ENCODE assay signal across 10 mouse cellular contexts in the genomic region with DNA sequence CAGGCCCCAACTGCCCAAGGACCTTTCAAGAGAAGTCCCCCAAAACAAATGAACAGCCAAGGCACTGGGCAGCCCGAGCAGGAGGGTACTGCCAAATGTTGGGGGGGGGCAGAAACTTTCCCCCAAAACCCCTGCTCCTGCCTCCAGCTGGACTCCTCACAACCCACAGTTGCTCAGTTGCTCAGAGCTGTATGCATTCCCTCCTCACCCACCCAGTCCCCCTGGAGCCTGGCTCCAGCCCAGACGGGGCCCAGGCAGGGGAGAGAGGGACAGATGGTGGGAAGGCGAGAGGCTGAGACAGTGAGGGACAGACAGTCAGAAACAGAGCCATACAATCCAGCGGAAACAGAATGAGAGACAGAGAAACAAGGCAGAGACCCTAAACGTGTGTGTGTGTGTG.
DNase-seq lines count a peak whose midpoint lies in the region; ATAC-seq and TF ChIP-seq lines count a peak whose summit lies in the region.
"Had no signal": no experiment of that assay in that cellular context is flagged by ENCODE, and none has a peak within 500 bp of the region (broad histone marks: within the 10 kb centered on the region; RNA-seq: fewer than 3 reads in every experiment).

No protein-coding gene starts in this region.

- DNase-seq in heart, postnatal 10 days, result no peak
- DNase-seq in brain, adult 2 months (ENCODE audit: low read depth, low spot score), result peak; percentile 52
- peak; percentile 73 for DNase-seq in forebrain, embryonic 14.5 days (ENCODE audit: low spot score)
- no peak for DNase-seq in midbrain, embryonic 10.5 days (ENCODE audit: low spot score)
- no peak for DNase-seq in gastrocnemius, postnatal 36 days
- DNase-seq in kidney, postnatal 36 days, result no peak
- DNase-seq in liver, postnatal 0 days, result no peak
- DNase-seq: thymus, postnatal 36 days had no signal

- no peak overlapping the region for H3K9ac ChIP-seq in heart, embryonic 16.5 days (ENCODE audit: low read length)
- peak overlapping the region; percentile 8; the same call in 1 of the 2 replicates for H3K9ac ChIP-seq in forebrain, embryonic 14.5 days (ENCODE audit: low read length)
- H3K9ac ChIP-seq in liver, postnatal 0 days (replicated peaks), result no peak overlapping the region

- WGBS in heart, embryonic 16.5 days, result 41% methylated on average over 5 of the region's 5 CpGs
- 35% methylated on average over 5 of the region's 5 CpGs for WGBS in forebrain, embryonic 14.5 days
- 77% methylated on average over 5 of the region's 5 CpGs for WGBS in midbrain, embryonic 10.5 days
- 81% methylated on average over 5 of the region's 5 CpGs for WGBS in liver, postnatal 0 days (ENCODE audit: insufficient replicate concordance)

- peaks cover 22% of the 10 kb centered on the region for H3K4me1 ChIP-seq in heart, embryonic 16.5 days (ENCODE audit: control insufficient read depth, insufficient read depth, low read length)
- H3K4me1 ChIP-seq in forebrain, embryonic 14.5 days (ENCODE audit: control insufficient read depth, insufficient read depth, low read length), result peaks cover 30% of the 10 kb centered on the region
- peaks cover 28% of the 10 kb centered on the region for H3K4me1 ChIP-seq in midbrain, embryonic 10.5 days
- H3K4me1 ChIP-seq in liver, postnatal 0 days (ENCODE audit: insufficient read depth), result no peaks in the 10 kb centered on the region

- no peak overlapping the region; the same call in 1 of the 2 replicates for H3K27ac ChIP-seq in heart, embryonic 16.5 days (ENCODE audit: low read length)
- H3K27ac ChIP-seq in forebrain, embryonic 14.5 days (ENCODE audit: low read depth, low read length), result peak overlapping the region; percentile 87
- H3K27ac ChIP-seq in midbrain, embryonic 10.5 days (replicated peaks), result peak overlapping the region; percentile 64
- H3K27ac ChIP-seq in liver, postnatal 0 days (ENCODE audit: low read depth), result no peak overlapping the region

- no peak for TF ChIP-seq CTCF in liver, postnatal 0 days (IDR thresholded peaks at IDR 0.05; ENCODE audit: low read depth)

- no peak for TF ChIP-seq EP300 in liver, postnatal 0 days (IDR thresholded peaks at IDR 0.05; ENCODE audit: low read depth)

- H3K27me3 ChIP-seq in heart, embryonic 16.5 days (ENCODE audit: control insufficient read depth, insufficient read depth, low read length), result no peaks in the 10 kb centered on the region
- H3K27me3 ChIP-seq in forebrain, embryonic 14.5 days (replicated peaks; ENCODE audit: control insufficient read depth, insufficient read depth, low read length), result no peaks in the 10 kb centered on the region
- H3K27me3 ChIP-seq in midbrain, embryonic 10.5 days (ENCODE audit: low read depth, poor library complexity, severe bottlenecking), result no peaks in the 10 kb centered on the region
- H3K27me3 ChIP-seq in liver, postnatal 0 days (ENCODE audit: insufficient read depth, low read length), result no peaks in the 10 kb centered on the region

- no peak overlapping the region for H3K4me3 ChIP-seq in heart, embryonic 16.5 days (ENCODE audit: low read length)
- H3K4me3 ChIP-seq in forebrain, embryonic 14.5 days (ENCODE audit: low read depth, low read length), result no peak overlapping the region
- no peak overlapping the region for H3K4me3 ChIP-seq in midbrain, embryonic 10.5 days
- H3K4me3 ChIP-seq in liver, postnatal 0 days (ENCODE audit: low read depth, low read length), result no peak overlapping the region

- 0 out of 2 replicates have a peak, but pooled peaks have one; percentile 38 for ATAC-seq in heart, embryonic 16.5 days (replicated peaks; ENCODE audit: extremely low read depth, insufficient read depth, low FRiP score)
- peak; percentile 82 for ATAC-seq in forebrain, embryonic 14.5 days
- ATAC-seq in liver, postnatal 0 days, result no peak

- peaks cover 30% of the 10 kb centered on the region for H3K36me3 ChIP-seq in heart, embryonic 16.5 days (ENCODE audit: control insufficient read depth, insufficient read depth)
- H3K36me3 ChIP-seq in forebrain, embryonic 14.5 days (ENCODE audit: control insufficient read depth, insufficient read depth, low read length), result peaks cover 63% of the 10 kb centered on the region
- peaks cover 95% of the 10 kb centered on the region for H3K36me3 ChIP-seq in midbrain, embryonic 10.5 days
- H3K36me3 ChIP-seq in liver, postnatal 0 days (replicated peaks; ENCODE audit: insufficient read depth, low read length), result peaks cover 2% of the 10 kb centered on the region

- intact Hi-C loops in heart, postnatal 10 days (cut with DNase I), result no loop called here
- intact Hi-C loops in gastrocnemius, postnatal 36 days (cut with DNase I), result no loop called here

- peaks cover 7% of the 10 kb centered on the region; the same call in 1 of the 2 replicates for H3K9me3 ChIP-seq in heart, embryonic 16.5 days (replicated peaks; ENCODE audit: control insufficient read depth, low read length)
- no peaks in the 10 kb centered on the region for H3K9me3 ChIP-seq in forebrain, embryonic 14.5 days (replicated peaks; ENCODE audit: control insufficient read depth, low read length)
- no peaks in the 10 kb centered on the region; the same call in 1 of the 2 replicates for H3K9me3 ChIP-seq in midbrain, embryonic 10.5 days (replicated peaks)
- H3K9me3 ChIP-seq in liver, postnatal 0 days (ENCODE audit: low read length), result no peaks in the 10 kb centered on the region

- H3K4me2 ChIP-seq in heart, embryonic 16.5 days (ENCODE audit: low read depth, low read length), result no peak overlapping the region
- no peak overlapping the region for H3K4me2 ChIP-seq in forebrain, embryonic 14.5 days (ENCODE audit: low read length)
- H3K4me2 ChIP-seq in liver, postnatal 0 days (ENCODE audit: low read depth, low read length), result no peak overlapping the region
- H3K4me2 ChIP-seq: liver, embryonic 11.5 days had no signal

Comparison
In these comparisons a context has a peak if more than half of its experiments do, and no peak if none do; other contexts are left out.
1. H3K27ac ChIP-seq: peak in forebrain, embryonic 14.5 days (single experiment) and midbrain, embryonic 10.5 days (single experiment); none in heart, embryonic 16.5 days (single experiment) and liver, postnatal 0 days (single experiment).
2. DNase-seq: peak in brain, adult 2 months (single experiment) and forebrain, embryonic 14.5 days (single experiment); none in heart, postnatal 10 days (0 of 2), midbrain, embryonic 10.5 days (single experiment), gastrocnemius, postnatal 36 days (0 of 2), kidney, postnatal 36 days (0 of 2) and liver, postnatal 0 days (single experiment).